8 mouse cellular contexts compared by ENCODE assay signal in genomic region chr7:30958109-30958865, GRCm38 (mm10). TPM values are rescaled to one million over a fixed set of nuclear protein-coding genes. Genes with fewer than 3 reads are reported as not detected.
DNase-seq lines count a peak whose midpoint lies in the region; ATAC-seq and TF ChIP-seq lines count a peak whose summit lies in the region.

No protein-coding gene starts in this region.

- no peak for ATAC-seq in embryonic facial prominence, embryonic 14.5 days (ENCODE audit: low read depth)
- ATAC-seq in kidney, postnatal 0 days (replicated peaks; ENCODE audit: low FRiP score, low read depth) = no peak
- no peak for ATAC-seq in neural tube, embryonic 15.5 days (ENCODE audit: low FRiP score)

- no peaks in the 10 kb centered on the region for H3K9me3 ChIP-seq in embryonic facial prominence, embryonic 14.5 days (ENCODE audit: control insufficient read depth, low read length)
- no peaks in the 10 kb centered on the region for H3K9me3 ChIP-seq in kidney, postnatal 0 days (replicated peaks; ENCODE audit: low read length)
- H3K9me3 ChIP-seq in neural tube, embryonic 15.5 days (replicated peaks) = no peaks in the 10 kb centered on the region

- peak overlapping the region; percentile 79 for H3K4me2 ChIP-seq in embryonic facial prominence, embryonic 14.5 days (ENCODE audit: low read depth, low read length)
- peak overlapping the region; percentile 74 for H3K4me2 ChIP-seq in kidney, postnatal 0 days (ENCODE audit: low read length)
- H3K4me2 ChIP-seq in neural tube, embryonic 15.5 days = peak overlapping the region; percentile 94

- peak; percentile 71 for DNase-seq in cerebellum, adult 11-12 months
- no peak for DNase-seq in cerebellum, postnatal 4 days (ENCODE audit: low spot score in 2 of 2)
- DNase-seq in embryonic facial prominence, embryonic 14.5 days (ENCODE audit: low spot score) = no peak
- DNase-seq in kidney, postnatal 0 days (ENCODE audit: low spot score) = no peak
- no peak for DNase-seq in layer of hippocampus, postnatal 36 days
- no peak for DNase-seq in right cerebral cortex, postnatal 14 days

- peak overlapping the region; percentile 60 for H3K4me3 ChIP-seq in C2C12 (ENCODE audit: insufficient read depth, poor library complexity, severe bottlenecking)
- H3K4me3 ChIP-seq in embryonic facial prominence, embryonic 14.5 days (ENCODE audit: low read depth, low read length) = peak overlapping the region; percentile 96
- H3K4me3 ChIP-seq in kidney, postnatal 0 days (replicated peaks; ENCODE audit: low read depth, low read length) = peak overlapping the region; percentile 94
- H3K4me3 ChIP-seq in neural tube, embryonic 15.5 days (replicated peaks) = peak overlapping the region; percentile 64

- H3K79me3 ChIP-seq in C2C12 (ENCODE audit: low read depth) = peaks cover 3% of the 10 kb centered on the region

- peak overlapping the region; percentile 99 for H3K27ac ChIP-seq in embryonic facial prominence, embryonic 14.5 days (replicated peaks; ENCODE audit: low read depth, low read length)
- peak overlapping the region; percentile 99 for H3K27ac ChIP-seq in kidney, postnatal 0 days
- H3K27ac ChIP-seq in neural tube, embryonic 15.5 days (replicated peaks) = peak overlapping the region; percentile 99

- peak overlapping the region; percentile 72 for H3ac ChIP-seq in C2C12 (ENCODE audit: control insufficient read depth, insufficient read length, low read depth)

- H3K36me3 ChIP-seq in C2C12 (ENCODE audit: control insufficient read depth, insufficient read depth) = peaks cover 20% of the 10 kb centered on the region
- H3K36me3 ChIP-seq in embryonic facial prominence, embryonic 14.5 days (ENCODE audit: control insufficient read depth, insufficient read depth, low read length) = peaks cover 35% of the 10 kb centered on the region
- H3K36me3 ChIP-seq in kidney, postnatal 0 days (ENCODE audit: insufficient read depth, low read length) = peaks cover 13% of the 10 kb centered on the region
- peaks cover 18% of the 10 kb centered on the region for H3K36me3 ChIP-seq in neural tube, embryonic 15.5 days

- H3K27me3 ChIP-seq in C2C12 (ENCODE audit: control insufficient read depth, insufficient read depth, insufficient read length) = no peaks in the 10 kb centered on the region
- no peaks in the 10 kb centered on the region for H3K27me3 ChIP-seq in embryonic facial prominence, embryonic 14.5 days (replicated peaks; ENCODE audit: control insufficient read depth, insufficient read depth, low read length)
- H3K27me3 ChIP-seq in kidney, postnatal 0 days (ENCODE audit: insufficient read depth, low read length) = no peaks in the 10 kb centered on the region
- H3K27me3 ChIP-seq in neural tube, embryonic 15.5 days (replicated peaks) = no peaks in the 10 kb centered on the region

- peaks cover 28% of the 10 kb centered on the region for H3K79me2 ChIP-seq in C2C12 (ENCODE audit: control insufficient read depth, insufficient read depth)

- peaks cover 12% of the 10 kb centered on the region for H3K4me1 ChIP-seq in embryonic facial prominence, embryonic 14.5 days (ENCODE audit: control insufficient read depth, insufficient read depth, low read length)
- H3K4me1 ChIP-seq in kidney, postnatal 0 days (replicated peaks; ENCODE audit: insufficient read depth, low read length) = peaks cover 14% of the 10 kb centered on the region; the same call in 1 of the 2 replicates
- H3K4me1 ChIP-seq in neural tube, embryonic 15.5 days = peaks cover 36% of the 10 kb centered on the region

- TF ChIP-seq CTCF in C2C12 (IDR thresholded peaks at IDR 0.05; ENCODE audit: control insufficient read depth, insufficient read depth, insufficient read length) = no peak
- no peak for TF ChIP-seq CTCF in kidney, postnatal 0 days (IDR thresholded peaks at IDR 0.05; ENCODE audit: low read depth)

- WGBS in embryonic facial prominence, embryonic 14.5 days = 70% methylated on average over 28 of the region's 28 CpGs
- WGBS in kidney, postnatal 0 days = 66% methylated on average over 28 of the region's 28 CpGs
- 65% methylated on average over 28 of the region's 28 CpGs for WGBS in neural tube, embryonic 15.5 days

- peak overlapping the region; percentile 99 for H3K9ac ChIP-seq in embryonic facial prominence, embryonic 14.5 days (ENCODE audit: low read depth, low read length)
- H3K9ac ChIP-seq in kidney, postnatal 0 days (ENCODE audit: low read depth, low read length) = peak overlapping the region; percentile 99
- H3K9ac ChIP-seq in neural tube, embryonic 15.5 days (replicated peaks) = peak overlapping the region; percentile 93

TF ChIP-seq in C2C12, 6 proteins besides CTCF, POLR2A, EP300 and RAD21:
- TF ChIP-seq MYOG (IDR thresholded peaks at IDR 0.05; ENCODE audit: control insufficient read depth, extremely low read depth, insufficient read length) (no peak), FOSL1 (IDR thresholded peaks at IDR 0.05; ENCODE audit: insufficient read depth, low read length, poor library complexity, severe bottlenecking) (no peak), USF1 (IDR thresholded peaks at IDR 0.05; ENCODE audit: low read depth) (no peak), MYOD1 (IDR thresholded peaks at IDR 0.05; ENCODE audit: control insufficient read depth, insufficient read length, low read depth) (no peak)

RNA-seq across cellular contexts. Expression of gene Usf2, which starts 1.7 kb away (rescaled TPM):
- 86.1 TPM for polyA plus RNA-seq in C2C12 (2012; fragmentation: generic; extraction: Trizol)
- polyA plus RNA-seq in embryonic facial prominence, embryonic 14.5 days (2014; fragmentation: Nextera tagmentation; extraction: Ambion mirVana) = 18.3 and 23.8 TPM in 2 replicates
- 21.9 and 22.3 TPM in 2 replicates for polyA plus RNA-seq in kidney, postnatal 0 days (2015; fragmentation: Nextera tagmentation; extraction: Ambion mirVana)
- polyA plus RNA-seq in neural tube, embryonic 15.5 days (2015; fragmentation: Nextera tagmentation; extraction: Ambion mirVana) = 27.7 and 36.0 TPM in 2 replicates
- total RNA-seq in layer of hippocampus, postnatal 36 days (2021) = 100 to 1,000 TPM; 116 to 126 TPM

RNA-seq across cellular contexts. Expression of gene Hamp, which starts 14.5 kb away (rescaled TPM):
- not detected for polyA plus RNA-seq in C2C12 (2012; fragmentation: generic; extraction: Trizol)
- not detected in 2 replicates for polyA plus RNA-seq in embryonic facial prominence, embryonic 14.5 days (2014; fragmentation: Nextera tagmentation; extraction: Ambion mirVana)
- not detected in 2 replicates for polyA plus RNA-seq in kidney, postnatal 0 days (2015; fragmentation: Nextera tagmentation; extraction: Ambion mirVana)
- not detected in 2 replicates for polyA plus RNA-seq in neural tube, embryonic 15.5 days (2015; fragmentation: Nextera tagmentation; extraction: Ambion mirVana)
- total RNA-seq in layer of hippocampus, postnatal 36 days (2021) = not detected

RNA-seq across cellular contexts. Expression of gene Lsr, which starts 15.0 kb away (rescaled TPM):
- 0.04 TPM for polyA plus RNA-seq in C2C12 (2012; fragmentation: generic; extraction: Trizol)
- 22.7 and 26.0 TPM in 2 replicates for polyA plus RNA-seq in embryonic facial prominence, embryonic 14.5 days (2014; fragmentation: Nextera tagmentation; extraction: Ambion mirVana)
- 58.4 and 60.6 TPM in 2 replicates for polyA plus RNA-seq in kidney, postnatal 0 days (2015; fragmentation: Nextera tagmentation; extraction: Ambion mirVana)
- polyA plus RNA-seq in neural tube, embryonic 15.5 days (2015; fragmentation: Nextera tagmentation; extraction: Ambion mirVana) = 19.2 and 37.4 TPM in 2 replicates
- 1 to 10 TPM; 7.5 to 7.7 TPM for total RNA-seq in layer of hippocampus, postnatal 36 days (2021)

RNA-seq across cellular contexts. Expression of gene Fam187b, which starts 15.3 kb away (rescaled TPM):
- not detected for polyA plus RNA-seq in C2C12 (2012; fragmentation: generic; extraction: Trizol)
- polyA plus RNA-seq in embryonic facial prominence, embryonic 14.5 days (2014; fragmentation: Nextera tagmentation; extraction: Ambion mirVana) = 1.6 and 2.3 TPM in 2 replicates
- polyA plus RNA-seq in kidney, postnatal 0 days (2015; fragmentation: Nextera tagmentation; extraction: Ambion mirVana) = 8.9 and 9.2 TPM in 2 replicates
- polyA plus RNA-seq in neural tube, embryonic 15.5 days (2015; fragmentation: Nextera tagmentation; extraction: Ambion mirVana) = 0.20 and 1.4 TPM in 2 replicates
- under 1 TPM; 0.17 to 0.43 TPM for total RNA-seq in layer of hippocampus, postnatal 36 days (2021)

RNA-seq across cellular contexts. Expression of gene Hamp2, which starts 33.8 kb away (rescaled TPM):
- not detected for polyA plus RNA-seq in C2C12 (2012; fragmentation: generic; extraction: Trizol)
- 0.97 TPM in 1 of 2 replicates, not detected in the other for polyA plus RNA-seq in embryonic facial prominence, embryonic 14.5 days (2014; fragmentation: Nextera tagmentation; extraction: Ambion mirVana)
- not detected in 2 replicates for polyA plus RNA-seq in kidney, postnatal 0 days (2015; fragmentation: Nextera tagmentation; extraction: Ambion mirVana)
- not detected in 2 replicates for polyA plus RNA-seq in neural tube, embryonic 15.5 days (2015; fragmentation: Nextera tagmentation; extraction: Ambion mirVana)
- not detected for total RNA-seq in layer of hippocampus, postnatal 36 days (2021)

Comparison
In these comparisons a context has a peak if more than half of its experiments do, and no peak if none do; other contexts are left out.
1. RNA of gene Lsr, which starts 15.0 kb away (polyA plus RNA-seq): 58.4 to 60.6 TPM in kidney, postnatal 0 days, 22.7 to 26.0 TPM in embryonic facial prominence, embryonic 14.5 days and 19.2 to 37.4 TPM in neural tube, embryonic 15.5 days; 0.04 TPM in C2C12 (single experiment); every median in the first group is over 10 times any median in the second.
2. Peak in every context shown above with its lines, with median percentiles within 50 percentile points of each other: H3K4me3 ChIP-seq, H3K27ac ChIP-seq, H3K4me2 ChIP-seq and H3K9ac ChIP-seq.